Mouse (Mus musculus) embryonic facial prominence, embryonic 14.5 days (tissue): ENCODE measurements around the gene Krtap17-1. TPM values are rescaled to one million over a fixed set of nuclear protein-coding genes. Genes with fewer than 3 reads are reported as not detected.

ENCODE experiments used
- ATAC-seq: fragments of 200-750 bp; cut with Nextera tagmentation; 2 replicates; pipeline ENCODE4 v1.8.0; 2017; ENCODE audit warnings: low read depth, moderate number of reproducible peaks, moderate TSS enrichment
- DNase-seq: peaks from one replicate; pipeline ENCODE4 v3.0.0-alpha.2; 2015; ENCODE audit warnings: low spot score
- H3K27ac ChIP-seq: fragments of 300-500 bp; sonication (generic); replicated peaks from 2 replicates; pipeline ENCODE4 v1.5.1; 2014; ENCODE audit warnings: low read depth, mild to moderate bottlenecking, low read length, moderate library complexity
- H3K27me3 ChIP-seq: fragments of 300-500 bp; sonication (generic); replicated peaks from 2 replicates; pipeline ENCODE4 v1.6.1; 2014; ENCODE audit warnings: low read length; ENCODE audit not compliant: control insufficient read depth, insufficient read depth
- H3K36me3 ChIP-seq: fragments of 300-500 bp; sonication (generic); 2 replicates; pipeline ENCODE4 v1.6.1; 2014; ENCODE audit warnings: low read length, mixed read lengths; ENCODE audit not compliant: control insufficient read depth, insufficient read depth
- H3K4me1 ChIP-seq: fragments of 300-500 bp; sonication (generic); 2 replicates; pipeline ENCODE4 v1.6.1; 2014; ENCODE audit warnings: antibody characterized with exemption, low read length; ENCODE audit not compliant: control insufficient read depth, insufficient read depth
- H3K4me2 ChIP-seq: fragments of 300-500 bp; sonication (generic); 2 replicates; pipeline ENCODE4 v1.6.1; 2014; ENCODE audit warnings: low read depth, mild to moderate bottlenecking, low read length, moderate library complexity, mixed read lengths
- H3K4me3 ChIP-seq: fragments of 300-500 bp; sonication (generic); 2 replicates; pipeline ENCODE4 v1.5.1; 2014; ENCODE audit warnings: low read depth, mild to moderate bottlenecking, low read length
- H3K9ac ChIP-seq: fragments of 300-500 bp; sonication (generic); 2 replicates; pipeline ENCODE4 v1.6.1; 2014; ENCODE audit warnings: low read depth, mild to moderate bottlenecking, low read length, moderate library complexity, mixed read lengths
- H3K9me3 ChIP-seq: fragments of 300-500 bp; sonication (generic); 2 replicates; pipeline ENCODE4 v1.6.1; 2016; ENCODE audit warnings: low read length; ENCODE audit not compliant: control insufficient read depth
- WGBS: fragments of 180-500 bp; shearing (Covaris S2); extraction: QIAGEN DNeasy Blood & Tissue Kit; methylation state at CpG from one replicate; pipeline ENCODE4 v1.1.7; 2014; 5-methylcytosine and 5-hydroxymethylcytosine counted together
- polyA plus RNA-seq: library from polyadenylated mRNA; unstranded; fragments of >200 nt; fragmentation: Nextera tagmentation; extraction: Ambion mirVana; gene quantifications from 2 replicates; pipeline ENCODE4 v1.2.1, GENCODE M21; 2014

The Krtap17-1 gene
- polyA plus RNA-seq, 1 experiment from 2014 or later: 0.63 TPM

DNA sequence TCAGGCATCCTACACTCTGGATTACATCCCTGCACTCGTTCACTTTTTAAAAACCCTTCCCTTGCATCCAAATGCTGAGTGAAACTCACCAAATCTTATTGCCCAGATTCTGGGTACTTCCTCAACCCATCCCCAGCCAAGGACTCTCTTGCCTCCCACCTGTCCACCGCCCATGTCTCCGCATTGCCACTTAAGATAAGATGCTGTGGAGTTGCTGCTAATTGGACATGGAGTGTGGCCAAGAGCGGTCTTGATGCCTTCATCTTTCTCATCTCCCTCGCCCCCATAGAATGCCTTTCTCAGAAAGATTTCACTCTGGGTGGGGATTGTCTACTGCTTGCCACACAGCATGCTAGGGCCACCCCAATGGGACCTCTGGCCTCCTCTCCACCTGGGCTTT lies 14.5 kb upstream of the Krtap17-1 start:
- Histone ChIP-seq H3K9me3 (no peaks in the 10 kb centered on the region), H3K4me1 (no peaks in the 10 kb centered on the region; the same call in 1 of the 2 replicates), H3K36me3 (no peaks in the 10 kb centered on the region), H3K27me3 (no peaks in the 10 kb centered on the region), H3K27ac (no peak overlapping the region), H3K4me3 (no peak overlapping the region), H3K4me2 (no peak overlapping the region), H3K9ac (no peak overlapping the region)
- DNase-seq: no peak
- no peak for ATAC-seq
- 84% methylated on average over 5 of the region's 5 CpGs for WGBS

GRCm38 (mm10) chr11:100006624-100007023 lies 12.8 kb upstream of the Krtap17-1 start:
- Histone ChIP-seq H3K36me3 (no peaks in the 10 kb centered on the region), H3K27ac (no peak overlapping the region), H3K4me3 (no peak overlapping the region), H3K9me3 (no peaks in the 10 kb centered on the region), H3K27me3 (no peaks in the 10 kb centered on the region), H3K4me1 (no peaks in the 10 kb centered on the region; the same call in 1 of the 2 replicates), H3K4me2 (no peak overlapping the region), H3K9ac (no peak overlapping the region)
- 54% methylated on average over 3 of the region's 3 CpGs for WGBS
- ATAC-seq (no peak), DNase-seq (no peak)

DNA sequence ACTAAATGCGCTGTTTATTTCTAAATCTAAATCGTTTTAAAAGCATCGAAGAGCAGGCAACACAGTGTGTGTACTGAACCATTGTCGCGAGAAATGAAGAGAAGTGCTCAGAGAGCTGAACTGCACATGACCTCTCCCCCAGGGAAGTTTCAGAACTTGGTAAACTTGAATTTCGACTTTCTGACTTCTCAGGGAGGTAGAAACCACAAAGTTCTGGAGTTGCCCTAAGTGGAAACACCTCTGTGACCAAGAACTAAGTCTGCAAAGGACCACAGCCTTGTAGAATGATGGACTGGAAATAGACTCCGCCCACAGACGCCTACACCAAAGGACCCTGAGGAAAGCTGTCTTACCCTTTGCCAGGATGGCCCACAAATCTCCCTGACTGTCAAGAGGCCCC lies 12.1 kb upstream of the Krtap17-1 start:
- Histone ChIP-seq H3K4me1 (no peaks in the 10 kb centered on the region; the same call in 1 of the 2 replicates), H3K36me3 (no peaks in the 10 kb centered on the region), H3K27ac (no peak overlapping the region), H3K9me3 (no peaks in the 10 kb centered on the region), H3K9ac (no peak overlapping the region), H3K4me3 (no peak overlapping the region), H3K27me3 (no peaks in the 10 kb centered on the region), H3K4me2 (no peak overlapping the region)
- ATAC-seq: no peak
- WGBS: 85% methylated on average over 8 of the region's 8 CpGs
- peak; percentile 53 for DNase-seq

- no peaks in the 10 kb centered on the region for H3K9me3 ChIP-seq
- H3K27ac ChIP-seq: no peak overlapping the region
- DNase-seq: peak; percentile 52
- no peak overlapping the region for H3K9ac ChIP-seq
- 22% methylated on average over 6 of the region's 6 CpGs for WGBS
- no peak overlapping the region for H3K4me2 ChIP-seq
- H3K4me3 ChIP-seq: no peak overlapping the region
- no peak for ATAC-seq
- H3K27me3 ChIP-seq: no peaks in the 10 kb centered on the region
- no peaks in the 10 kb centered on the region; the same call in 1 of the 2 replicates for H3K4me1 ChIP-seq
- H3K36me3 ChIP-seq: no peaks in the 10 kb centered on the region
These were observed 11.1 kb upstream of the Krtap17-1 start for GRCm38 (mm10) chr11:100004846-100005245.

- H3K9me3 ChIP-seq: no peaks in the 10 kb centered on the region
- DNase-seq: no peak
- H3K27ac ChIP-seq: no peak overlapping the region
- peaks cover 10% of the 10 kb centered on the region for H3K27me3 ChIP-seq
- no peak for ATAC-seq
- no peaks in the 10 kb centered on the region for H3K36me3 ChIP-seq
- H3K4me3 ChIP-seq: no peak overlapping the region
- 86% methylated on average over 7 of the region's 7 CpGs for WGBS
- H3K9ac ChIP-seq: no peak overlapping the region
- no peak overlapping the region for H3K4me2 ChIP-seq
- H3K4me1 ChIP-seq: no peaks in the 10 kb centered on the region
These were observed 5.3 kb upstream of the Krtap17-1 start for GRCm38 (mm10) chr11:99999091-99999490.

DNA sequence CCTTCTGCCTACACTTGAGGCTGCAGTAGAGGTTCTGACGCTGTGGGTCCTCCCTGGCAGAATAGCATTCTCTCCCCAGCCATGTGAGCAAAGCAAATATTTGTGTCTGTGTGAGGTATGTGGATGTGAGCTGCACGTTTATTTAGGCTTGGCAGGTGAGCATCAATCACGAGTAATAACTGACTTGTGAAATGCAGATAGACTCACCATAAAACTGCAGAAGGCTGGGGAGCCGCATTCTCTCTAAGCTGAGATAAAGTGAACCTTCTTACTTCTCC lies 529 bp upstream of the Krtap17-1 start:
- H3K4me1 ChIP-seq: no peaks in the 10 kb centered on the region
- H3K36me3 ChIP-seq: no peaks in the 10 kb centered on the region
- peaks cover 28% of the 10 kb centered on the region for H3K27me3 ChIP-seq
- no peak overlapping the region for H3K9ac ChIP-seq
- no peak for DNase-seq
- no peak overlapping the region for H3K4me2 ChIP-seq
- H3K9me3 ChIP-seq: no peaks in the 10 kb centered on the region
- ATAC-seq: no peak
- H3K4me3 ChIP-seq: no peak overlapping the region
- WGBS: 60% methylated on average over 4 of the region's 4 CpGs
- no peak overlapping the region for H3K27ac ChIP-seq

- Histone ChIP-seq H3K36me3 (no peaks in the 10 kb centered on the region), H3K9me3 (no peaks in the 10 kb centered on the region), H3K9ac (no peak overlapping the region), H3K4me3 (no peak overlapping the region), H3K27me3 (peaks cover 23% of the 10 kb centered on the region), H3K4me1 (no peaks in the 10 kb centered on the region), H3K4me2 (no peak overlapping the region), H3K27ac (no peak overlapping the region)
- no peak for ATAC-seq
- no peak for DNase-seq
- WGBS: 87% methylated on average over 3 of the region's 3 CpGs
These were observed 3.2 kb downstream of the Krtap17-1 start for GRCm38 (mm10) chr11:99990571-99990970.

GRCm38 (mm10) chr11:99989881-99990405 lies 3.9 kb downstream of the Krtap17-1 start:
- no peaks in the 10 kb centered on the region for H3K4me1 ChIP-seq
- ATAC-seq (no peak), DNase-seq (no peak)
- H3K36me3 ChIP-seq: no peaks in the 10 kb centered on the region
- H3K27ac ChIP-seq: no peak overlapping the region
- H3K9me3 ChIP-seq: no peaks in the 10 kb centered on the region
- H3K4me3 ChIP-seq: no peak overlapping the region
- H3K9ac ChIP-seq: no peak overlapping the region
- peaks cover 23% of the 10 kb centered on the region for H3K27me3 ChIP-seq
- H3K4me2 ChIP-seq: no peak overlapping the region
- 82% methylated on average over 6 of the region's 6 CpGs for WGBS

DNA sequence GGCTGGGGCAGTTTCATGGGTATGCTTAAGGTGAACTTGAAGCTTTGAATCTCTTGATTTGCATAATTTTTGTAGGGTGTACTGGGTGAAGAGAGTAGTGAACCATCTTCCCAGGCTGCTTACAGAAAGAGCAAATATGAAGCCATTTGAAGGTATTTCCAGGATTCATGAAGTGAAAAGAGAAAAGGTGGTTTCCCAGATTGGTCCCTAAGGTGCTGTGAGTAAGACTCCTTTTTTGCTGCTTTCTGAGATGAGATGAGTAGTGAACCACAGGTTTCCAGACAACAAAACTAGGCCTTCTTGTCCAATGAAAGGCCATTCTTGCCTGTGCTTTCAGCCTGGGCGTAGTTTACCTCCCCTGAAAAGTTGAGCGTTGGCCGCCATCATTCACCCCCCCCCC lies 5.3 kb downstream of the Krtap17-1 start:
- H3K9me3 ChIP-seq: no peaks in the 10 kb centered on the region
- no peak overlapping the region for H3K4me3 ChIP-seq
- ATAC-seq: no peak
- H3K36me3 ChIP-seq: no peaks in the 10 kb centered on the region
- no peak overlapping the region for H3K4me2 ChIP-seq
- H3K9ac ChIP-seq: no peak overlapping the region
- WGBS: 94% methylated on average over 3 of the region's 3 CpGs
- no peak for DNase-seq
- H3K4me1 ChIP-seq: no peaks in the 10 kb centered on the region
- H3K27ac ChIP-seq: no peak overlapping the region
- peaks cover 12% of the 10 kb centered on the region for H3K27me3 ChIP-seq
